Mouse (Mus musculus): Measurements from ENCODE around the gene Ift57.

DNA sequence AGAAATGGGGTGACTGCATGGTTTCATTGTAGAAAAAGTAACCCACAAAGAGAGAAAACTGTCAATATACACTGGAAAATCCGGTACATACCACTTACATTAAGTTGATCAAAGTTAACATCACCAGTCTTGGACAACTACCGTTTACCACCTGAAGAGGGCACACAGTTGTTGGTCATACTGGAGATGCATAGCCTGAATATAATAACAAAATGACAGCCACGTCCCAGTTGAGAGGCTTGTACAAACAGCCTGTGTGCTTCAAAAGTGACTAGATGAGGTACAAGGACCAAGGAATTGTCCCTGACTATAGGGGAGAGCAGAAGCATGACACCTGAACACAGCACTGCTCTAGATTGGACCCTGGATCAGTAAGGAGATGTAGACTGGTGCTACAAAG, 67.3 kb downstream of the Ift57 start:
- TF ChIP-seq ZC3H11A (IDR thresholded peaks at IDR 0.05; ENCODE audit: borderline replicate concordance, low read depth, low read length) = no peak
- TF ChIP-seq HCFC1 (IDR thresholded peaks at IDR 0.05; ENCODE audit: borderline replicate concordance, insufficient read depth, low read length) = no peak
- TF ChIP-seq MAFK (IDR thresholded peaks at IDR 0.05; ENCODE audit: insufficient read depth, low read depth, low read length) = no peak
- no peak for TF ChIP-seq ZNF384 (IDR thresholded peaks at IDR 0.05; ENCODE audit: low read depth, low read length)
